Mouse (Mus musculus): Measurements from ENCODE around the gene Catsperd.

Gene Catsperd

GRCm38 (mm10) chr17:56666384-56666783 is 38.4 kb downstream of the Catsperd start:
- DNase-seq (ENCODE audit: low spot score) = no peak

DNA sequence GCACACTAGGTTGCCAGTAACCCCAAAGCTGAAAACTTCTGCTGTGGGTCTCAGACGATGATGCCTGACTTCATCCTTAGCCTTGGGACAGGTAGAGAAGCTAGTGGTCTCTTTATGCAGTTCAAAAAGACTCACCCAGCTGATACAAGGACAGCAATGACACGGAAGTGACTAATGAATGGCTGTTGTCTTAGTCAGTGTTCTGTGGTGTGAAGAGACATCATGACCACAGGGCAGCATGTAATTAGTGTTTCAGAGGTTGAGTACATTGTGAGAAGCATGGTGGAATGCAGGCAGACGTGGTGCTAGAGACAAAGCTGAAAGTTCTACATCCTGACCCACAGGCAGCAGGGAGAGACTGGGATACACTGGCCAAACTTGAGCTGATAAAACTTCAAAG is 39.6 kb downstream of the Catsperd start:
- DNase-seq (ENCODE audit: low spot score) = no peak

DNA sequence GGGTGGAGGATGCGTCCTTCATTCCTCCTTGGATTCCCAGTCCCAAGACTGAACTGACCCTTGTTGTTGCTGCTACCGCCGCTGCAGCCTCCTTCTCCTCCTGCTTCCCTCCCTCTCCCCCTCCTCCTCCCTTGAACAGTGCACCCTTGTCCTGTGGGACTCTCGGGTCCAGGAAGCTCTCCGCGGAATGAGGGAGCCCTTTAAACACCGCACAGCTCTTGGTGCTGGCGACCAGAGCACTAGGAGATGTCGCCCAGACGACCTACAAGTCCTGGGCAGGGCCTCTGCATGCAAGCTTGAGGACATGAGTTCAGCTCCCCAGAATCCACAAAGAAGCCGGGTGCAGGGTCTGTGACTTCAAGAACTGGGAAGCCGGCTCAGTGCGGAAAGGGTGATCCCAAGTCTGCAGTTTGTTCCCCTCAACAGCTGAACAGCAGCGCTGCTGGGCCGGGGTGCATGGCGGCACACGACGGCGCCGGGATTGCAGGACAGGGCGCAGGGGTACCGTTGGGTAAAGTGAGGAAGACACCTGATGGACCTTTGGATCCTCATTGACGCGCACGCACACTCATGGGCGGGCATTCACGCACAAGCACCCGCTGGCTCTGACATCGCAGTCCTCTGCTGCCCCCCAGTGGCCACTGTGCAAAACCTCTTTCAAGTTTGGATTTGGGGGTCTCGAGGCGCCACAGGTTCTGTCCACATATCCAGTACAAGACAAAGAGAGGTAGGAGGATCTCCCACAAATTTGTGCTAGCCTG is 40.6 kb downstream of the Catsperd start:
- DNase-seq (ENCODE audit: low spot score) = peak; percentile 70

DNA sequence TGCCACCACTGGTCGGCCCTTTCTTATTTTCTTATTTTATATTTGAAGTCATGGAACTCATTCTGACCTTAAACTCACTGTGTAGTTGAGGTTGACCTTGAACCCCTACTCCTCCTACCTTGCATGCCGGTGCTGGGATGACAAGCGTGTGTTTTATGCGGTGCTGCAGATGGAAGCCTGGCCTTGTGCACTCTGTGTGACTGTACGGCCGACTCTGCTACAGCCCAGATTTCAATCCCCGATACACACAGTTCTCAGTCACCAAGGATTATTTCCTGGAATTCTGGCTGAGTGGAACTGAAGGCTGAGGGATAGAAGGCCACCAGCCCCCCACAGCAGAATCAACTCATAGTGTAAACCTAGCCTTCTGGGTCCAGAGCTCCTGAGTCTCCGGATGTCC is 41.8 kb downstream of the Catsperd start:
- no peak for DNase-seq (ENCODE audit: low spot score)

DNA sequence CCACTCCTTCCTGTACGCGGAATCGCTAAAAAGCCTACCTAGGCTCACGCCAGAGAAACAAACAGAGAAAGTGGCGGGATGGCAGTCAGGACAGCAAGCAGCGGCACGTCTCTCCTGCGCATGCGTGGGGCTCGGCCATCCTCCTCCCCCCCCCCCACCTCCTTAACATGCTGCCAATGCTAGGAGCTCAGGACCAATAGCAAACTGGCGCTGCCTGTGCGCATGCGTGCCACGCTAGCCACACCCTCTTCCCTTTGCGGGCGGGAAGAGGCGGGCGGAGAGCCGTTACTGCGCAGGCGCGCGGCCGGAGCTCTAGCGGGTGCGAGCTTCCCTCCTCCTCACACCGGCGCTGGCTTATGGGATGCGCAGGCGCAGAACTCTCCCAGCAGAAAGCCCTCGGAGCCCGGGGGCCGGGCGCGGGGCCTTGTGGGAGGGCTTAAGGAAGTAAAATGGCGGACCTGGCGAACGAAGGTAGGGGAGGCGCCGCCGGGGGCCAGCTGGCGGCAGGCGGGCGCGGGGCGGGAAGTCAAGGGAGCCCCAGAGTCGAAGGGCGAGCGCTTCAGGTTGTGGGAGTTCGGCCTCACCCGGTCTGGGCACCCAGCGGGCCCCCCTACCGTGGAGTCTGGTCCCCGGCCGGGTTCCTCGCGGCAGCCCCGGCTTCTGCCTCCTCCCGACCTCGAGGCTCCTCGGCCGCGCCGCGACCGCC is 45.2 kb downstream of the Catsperd start, which contains the start of gene Ranbp3:
TSS of gene Ranbp3 (plus strand) at position 354 of the 706 bp plus-strand sequence.
- DNase-seq (ENCODE audit: low spot score) = peak; percentile 100

DNA sequence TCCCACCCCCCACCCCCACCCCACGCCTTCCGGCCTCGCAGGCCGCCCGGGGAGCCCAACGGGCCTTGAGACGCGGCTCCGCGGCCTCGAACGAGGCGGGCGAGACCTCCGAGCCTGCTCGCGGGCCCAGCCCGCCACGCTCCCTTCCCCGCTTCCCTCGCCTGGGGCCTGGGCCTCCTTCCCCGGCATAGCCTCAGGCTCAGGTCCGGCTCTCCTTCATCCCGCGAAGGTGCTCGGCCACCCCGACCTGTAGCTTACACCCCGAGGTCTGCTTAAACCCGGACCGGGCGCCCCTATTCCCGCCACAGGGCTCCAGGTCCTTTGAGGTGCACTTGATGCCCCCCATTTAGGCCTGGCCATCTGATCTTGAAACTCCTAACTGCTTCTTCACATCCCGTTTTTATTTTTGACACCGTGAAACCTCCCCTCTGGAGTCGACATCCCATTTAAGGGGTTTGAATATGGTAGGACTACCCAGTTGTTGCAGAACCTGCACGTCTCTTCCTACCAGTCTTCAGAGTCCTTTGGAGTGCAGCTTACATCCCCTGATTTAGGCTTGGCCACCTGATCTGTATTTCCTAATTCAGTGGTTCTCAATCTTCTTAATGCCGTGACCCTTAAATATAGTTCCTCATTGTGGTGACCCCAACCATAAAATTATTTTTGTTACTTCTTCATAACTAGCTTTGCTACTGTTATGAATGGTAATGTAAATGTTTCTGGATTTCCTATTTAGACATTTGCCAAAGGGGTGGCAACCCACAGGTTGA is 45.9 kb downstream of the Catsperd start:
- DNase-seq (ENCODE audit: low spot score) = peak; percentile 37

DNA sequence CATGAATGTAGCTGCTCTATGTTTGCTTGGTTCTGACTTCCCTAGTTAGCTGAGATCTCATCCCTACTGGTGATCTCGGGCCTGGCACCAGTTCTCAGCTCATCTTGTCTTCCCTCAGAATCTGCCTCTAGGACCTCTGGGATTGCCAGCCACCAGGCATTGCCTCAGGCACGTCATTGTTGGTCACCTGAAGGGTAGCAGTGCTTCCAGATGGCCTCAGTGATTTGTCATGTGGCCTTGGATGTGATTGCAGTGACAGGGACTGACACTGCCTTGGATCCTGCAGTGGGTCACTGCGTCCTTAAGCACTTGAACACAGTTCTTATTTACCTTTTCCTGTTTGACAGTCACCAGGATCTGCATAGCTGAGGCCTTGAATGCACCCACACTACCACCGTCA is 53.8 kb downstream of the Catsperd start:
- no peak for DNase-seq (ENCODE audit: low spot score)

- no peak for DNase-seq (ENCODE audit: low spot score)
Measured at GRCm38 (mm10) chr17:56682880-56683279, 54.9 kb downstream of the Catsperd start.

DNA sequence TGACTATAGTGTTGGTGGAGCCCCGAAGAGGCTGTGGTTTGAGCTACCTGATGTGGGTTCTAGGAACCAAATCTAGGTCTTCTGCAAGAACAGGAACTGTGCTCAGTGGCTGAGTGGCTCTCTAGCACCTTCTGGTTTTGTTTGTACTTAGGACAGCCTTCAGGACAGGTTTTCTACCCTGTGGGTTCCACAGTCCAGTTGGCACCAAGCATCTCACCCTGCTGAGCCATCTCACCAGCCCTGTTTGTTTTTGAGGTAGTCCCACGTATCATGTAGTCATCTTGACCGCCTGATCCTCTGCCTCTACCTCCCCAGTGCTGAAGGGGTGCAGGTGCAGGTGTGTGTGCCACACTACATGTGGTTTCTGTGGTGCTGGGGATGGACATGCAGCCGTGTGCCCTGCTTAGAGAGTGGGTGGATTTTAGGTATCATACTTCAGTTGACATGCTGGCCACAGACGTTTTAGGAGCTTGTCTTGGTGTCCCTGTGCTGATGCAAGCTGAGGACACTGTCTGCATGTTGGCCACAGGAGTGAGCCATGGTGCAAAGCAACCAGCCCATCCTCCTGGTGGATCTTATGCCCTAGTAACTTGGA is 55.7 kb downstream of the Catsperd start:
- DNase-seq (ENCODE audit: low spot score) = no peak

DNA sequence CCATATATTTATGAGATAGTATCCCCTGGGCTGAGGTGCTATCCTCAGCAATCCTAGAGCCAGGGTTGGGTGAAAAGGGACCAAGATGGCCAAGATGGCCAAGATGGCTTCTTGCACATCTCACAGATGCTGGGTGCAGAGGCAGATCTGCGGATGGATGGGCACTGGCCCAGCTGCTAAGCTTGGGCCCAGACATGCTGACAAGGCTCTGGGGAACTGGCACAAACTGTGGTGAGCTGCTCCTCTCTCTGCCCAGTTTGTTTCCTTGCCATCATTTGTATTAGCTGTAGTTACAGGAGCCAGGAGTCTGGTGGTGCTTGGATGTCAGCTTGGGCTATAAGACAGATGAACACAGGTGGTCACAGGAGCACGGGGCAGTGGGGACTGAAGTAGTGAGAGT is 56.7 kb downstream of the Catsperd start:
- DNase-seq (ENCODE audit: low spot score) = no peak

DNA sequence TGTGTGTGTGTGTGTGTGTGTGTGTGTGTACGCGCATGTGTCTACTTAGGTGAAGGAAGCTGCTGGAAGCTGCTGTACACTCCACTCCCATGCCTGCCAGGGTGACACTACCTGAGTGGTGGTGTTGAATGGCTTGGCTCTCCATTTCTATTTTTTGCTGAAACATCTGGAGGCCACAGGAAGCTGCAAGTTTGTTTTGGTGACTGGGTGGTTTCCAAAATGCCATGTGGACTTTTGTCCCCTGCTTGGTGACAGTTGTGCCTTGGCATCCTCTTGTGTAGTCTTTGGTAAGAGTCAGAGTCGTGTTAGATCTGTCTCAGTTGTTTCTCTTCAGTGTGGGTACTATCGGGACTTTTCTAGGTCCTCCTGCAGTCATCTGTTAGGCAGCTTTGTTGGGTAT is 58.9 kb downstream of the Catsperd start:
- no peak for DNase-seq (ENCODE audit: low spot score)

DNA sequence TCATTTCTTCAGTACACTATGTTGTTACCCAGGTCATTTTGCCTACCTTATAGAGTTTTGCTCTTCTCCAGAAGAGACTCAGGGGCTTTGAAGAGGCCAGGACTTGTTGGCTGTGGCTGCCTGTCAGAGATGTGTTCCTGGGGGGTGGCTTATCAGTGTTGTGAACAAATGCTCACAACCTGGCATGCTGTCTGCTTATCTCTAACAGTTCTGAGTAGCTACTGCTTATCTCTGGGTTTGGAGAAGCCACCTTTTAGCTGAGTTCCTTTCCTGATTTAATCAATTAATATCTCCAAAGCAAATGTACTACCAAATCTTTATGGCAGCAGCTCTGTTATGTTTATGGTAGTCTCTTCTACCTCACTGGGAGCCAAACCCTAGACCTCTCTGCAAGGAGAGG is 60.1 kb downstream of the Catsperd start:
- peak; percentile 9 for DNase-seq (ENCODE audit: low spot score)

GRCm38 (mm10) chr17:56688689-56689088 is 60.7 kb downstream of the Catsperd start:
- DNase-seq (ENCODE audit: low spot score) = no peak

DNA sequence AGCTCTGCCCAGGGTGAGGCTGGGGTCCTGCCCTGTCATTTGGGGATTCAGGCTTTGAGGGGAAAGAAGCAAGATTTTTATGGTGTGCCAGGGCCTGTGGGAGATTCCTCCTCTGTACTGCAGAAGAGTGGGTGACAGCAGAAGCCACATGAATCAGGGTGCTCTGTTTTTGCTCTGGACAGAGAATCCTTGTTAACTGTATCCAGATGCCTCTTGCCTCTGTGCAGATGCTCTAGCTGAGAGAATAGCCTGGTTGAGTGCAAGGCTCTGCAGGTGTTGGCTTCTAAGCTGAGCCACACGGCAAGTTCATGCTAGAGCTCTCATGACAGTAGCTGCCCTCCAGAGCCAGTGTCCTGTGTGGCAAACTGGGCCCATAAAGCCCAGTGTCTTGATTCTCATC is 65.5 kb downstream of the Catsperd start:
- DNase-seq (ENCODE audit: low spot score) = no peak

DNA sequence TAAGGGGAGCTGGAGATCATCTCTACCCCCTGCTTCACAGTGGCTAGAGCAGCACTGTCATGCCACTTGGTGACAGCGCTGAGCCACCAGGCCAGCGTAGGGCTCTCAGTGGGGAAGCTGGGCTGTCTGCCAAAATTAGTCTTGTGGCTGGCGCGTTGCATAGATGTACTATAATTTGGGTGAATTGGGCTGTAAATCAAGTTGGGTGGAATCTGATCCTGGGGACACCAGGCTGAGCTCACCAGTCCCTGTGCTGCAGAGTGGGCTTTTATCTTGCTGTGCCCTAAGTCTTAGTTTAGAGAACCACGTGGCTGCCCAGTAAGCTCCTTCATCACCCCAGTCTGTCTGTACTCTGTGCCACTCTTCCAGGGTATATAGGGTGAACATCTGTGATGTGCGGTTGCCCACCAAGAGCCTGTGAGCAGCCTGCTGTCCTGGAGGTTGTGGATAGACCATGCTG is 65.9 kb downstream of the Catsperd start:
- no peak for DNase-seq (ENCODE audit: low spot score)

DNA sequence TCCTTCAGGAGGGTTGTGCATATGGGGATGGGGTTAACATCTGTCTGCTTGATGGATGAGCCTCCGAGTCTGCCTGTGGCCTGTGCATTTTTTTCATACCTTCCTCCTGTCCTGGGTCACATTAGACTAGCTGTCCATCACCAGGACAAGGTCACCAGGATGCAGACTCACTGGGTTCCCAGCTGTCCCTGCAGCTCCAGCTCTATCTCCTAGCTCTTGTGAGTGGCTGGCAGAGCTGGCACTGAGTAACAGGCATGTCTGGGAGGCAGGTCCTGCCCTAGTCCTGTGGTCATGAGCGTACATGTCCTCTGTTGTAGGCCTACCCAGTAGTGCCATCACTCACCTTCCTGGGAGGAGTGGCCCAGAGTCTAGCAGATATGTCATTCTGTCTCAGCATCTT is 72.5 kb downstream of the Catsperd start:
- no peak for DNase-seq (ENCODE audit: low spot score)

GRCm38 (mm10) chr17:56703038-56703437 is 75.1 kb downstream of the Catsperd start:
- no peak for DNase-seq (ENCODE audit: low spot score)

DNA sequence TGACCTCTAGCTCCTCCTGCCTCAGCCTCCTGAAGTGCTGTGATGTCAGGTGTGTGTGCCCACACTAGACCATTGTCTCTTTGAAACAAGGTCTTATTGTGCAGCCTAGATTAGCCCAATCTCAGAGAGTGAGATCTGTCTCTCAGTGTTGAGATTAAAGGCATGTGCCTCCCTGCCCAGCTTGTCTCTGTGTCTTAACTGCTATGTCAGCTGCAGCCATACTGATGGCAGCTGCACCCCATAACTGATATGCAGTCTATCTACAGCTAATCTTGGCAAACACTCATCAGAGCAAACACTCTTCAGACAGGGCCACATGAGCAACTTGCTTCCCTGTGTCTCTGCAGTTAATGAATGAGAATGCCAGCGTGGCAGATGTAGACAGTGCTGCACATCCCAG is 78.6 kb downstream of the Catsperd start:
- DNase-seq (ENCODE audit: low spot score) = no peak

GRCm38 (mm10) chr17:56708692-56709091 is 80.7 kb downstream of the Catsperd start:
- DNase-seq (ENCODE audit: low spot score) = no peak

GRCm38 (mm10) chr17:56709708-56710107 is 81.8 kb downstream of the Catsperd start:
- DNase-seq (ENCODE audit: low spot score) = no peak
